Mouse (Mus musculus) heart, embryonic 14.5 days (tissue): Measurements from ENCODE around the gene Ctr9. TPM values are rescaled to one million over a fixed set of nuclear protein-coding genes. Genes with fewer than 3 reads are reported as not detected.

ENCODE experiments used
- polyA plus RNA-seq: library from polyadenylated mRNA; unstranded; fragments of >200 nt; fragmentation: Nextera tagmentation; extraction: Ambion mirVana; gene quantifications from 2 replicates; pipeline ENCODE4 v1.2.1, GENCODE M21; 2014

The Ctr9 gene
- polyA plus RNA-seq, 1 experiment from 2014 or later: 38.2 TPM

Other genes with a start within 250 kb of the Ctr9 start
- gene Rnf141, start 184.5 kb upstream of the Ctr9 start, polyA plus RNA-seq: 39.5 and 40.2 TPM in 2 replicates
- gene Lyve1, start 165.7 kb upstream of the Ctr9 start, polyA plus RNA-seq: 5.7 and 6.3 TPM in 2 replicates
- gene Mrvi1, start 46.5 kb upstream of the Ctr9 start, polyA plus RNA-seq: 6.0 and 6.3 TPM in 2 replicates
- gene Eif4g2, start 54.1 kb downstream of the Ctr9 start, polyA plus RNA-seq: 669 and 674 TPM in 2 replicates